Mouse (Mus musculus) embryonic facial prominence, embryonic 11.5 days (tissue): ENCODE results near the gene Rora. TPM values are rescaled to one million over a fixed set of nuclear protein-coding genes. Genes with fewer than 3 reads are reported as not detected.

Source experiments
- ATAC-seq: fragments of 200-750 bp; cut with Nextera tagmentation; replicated peaks from 2 replicates; pipeline ENCODE4 v1.8.0; 2017; ENCODE audit warnings: low read depth; ENCODE audit not compliant: insufficient number of reproducible peaks, low FRiP score, low TSS enrichment
- DNase-seq: peaks from one replicate; pipeline ENCODE4 v3.0.0-alpha.2; 2015; ENCODE audit warnings: low spot score
- H3K27ac ChIP-seq: fragments of 300-500 bp; sonication (generic); replicated peaks from 2 replicates; pipeline ENCODE4 v1.5.1; 2014; ENCODE audit warnings: mild to moderate bottlenecking, low read depth, low read length, control low read depth
- H3K27me3 ChIP-seq: fragments of 300-500 bp; sonication (generic); 2 replicates; pipeline ENCODE4 v1.6.1; 2014; ENCODE audit warnings: mild to moderate bottlenecking, low read length, moderate library complexity, mixed read lengths; ENCODE audit not compliant: control insufficient read depth, insufficient read depth
- H3K36me3 ChIP-seq: fragments of 300-500 bp; sonication (generic); replicated peaks from 2 replicates; pipeline ENCODE4 v1.6.1; 2014; ENCODE audit warnings: low read depth, mild to moderate bottlenecking, low read length, moderate library complexity, mixed read lengths; ENCODE audit not compliant: control insufficient read depth, insufficient read depth
- H3K4me1 ChIP-seq: fragments of 300-500 bp; sonication (generic); 2 replicates; pipeline ENCODE4 v1.6.1; 2014; ENCODE audit warnings: low read length, mixed read lengths; ENCODE audit not compliant: control insufficient read depth, insufficient read depth
- H3K4me2 ChIP-seq: fragments of 300-500 bp; sonication (generic); 2 replicates; pipeline ENCODE4 v1.6.1; 2014; ENCODE audit warnings: low read depth, mild to moderate bottlenecking, control low read depth, low read length, moderate library complexity
- H3K4me3 ChIP-seq: fragments of 300-500 bp; sonication (generic); 2 replicates; pipeline ENCODE4 v1.5.1; 2014; ENCODE audit warnings: low read depth, low read length, control low read depth
- H3K9ac ChIP-seq: fragments of 300-500 bp; sonication (generic); replicated peaks from 2 replicates; pipeline ENCODE4 v1.6.1; 2014; ENCODE audit warnings: mild to moderate bottlenecking, control low read depth, low read length
- H3K9me3 ChIP-seq: fragments of 300-500 bp; sonication (generic); replicated peaks from 2 replicates; pipeline ENCODE4 v1.6.1; 2016; ENCODE audit warnings: mild to moderate bottlenecking, low read length, inconsistent platforms, mixed read lengths; ENCODE audit not compliant: control insufficient read depth
- WGBS: fragments of 180-500 bp; shearing (Covaris S2); extraction: QIAGEN DNeasy Blood & Tissue Kit; methylation state at CpG from one replicate; pipeline ENCODE4 v1.1.7; 2014; 5-methylcytosine and 5-hydroxymethylcytosine counted together
- polyA plus RNA-seq: library from polyadenylated mRNA; unstranded; fragments of >200 nt; fragmentation: Nextera tagmentation; extraction: Ambion mirVana; gene quantifications from 2 replicates; pipeline ENCODE4 v1.2.1, GENCODE M21; 2014

Gene Rora
- polyA plus RNA-seq, 1 experiment from 2014 or later, result 5.7 TPM

GRCm38 (mm10) chr9:69303346-69303944 is 649.9 kb downstream of the Rora start:
- Histone ChIP-seq H3K4me2 (no peak overlapping the region), H3K27me3 (no peaks in the 10 kb centered on the region), H3K4me3 (no peak overlapping the region), H3K27ac (no peak overlapping the region), H3K36me3 (no peaks in the 10 kb centered on the region), H3K9ac (no peak overlapping the region), H3K4me1 (no peaks in the 10 kb centered on the region; the same call in 1 of the 2 replicates), H3K9me3 (no peaks in the 10 kb centered on the region)
- DNase-seq (no peak), ATAC-seq (no peak)
- 68% methylated on average over 4 of the region's 4 CpGs for WGBS

DNA sequence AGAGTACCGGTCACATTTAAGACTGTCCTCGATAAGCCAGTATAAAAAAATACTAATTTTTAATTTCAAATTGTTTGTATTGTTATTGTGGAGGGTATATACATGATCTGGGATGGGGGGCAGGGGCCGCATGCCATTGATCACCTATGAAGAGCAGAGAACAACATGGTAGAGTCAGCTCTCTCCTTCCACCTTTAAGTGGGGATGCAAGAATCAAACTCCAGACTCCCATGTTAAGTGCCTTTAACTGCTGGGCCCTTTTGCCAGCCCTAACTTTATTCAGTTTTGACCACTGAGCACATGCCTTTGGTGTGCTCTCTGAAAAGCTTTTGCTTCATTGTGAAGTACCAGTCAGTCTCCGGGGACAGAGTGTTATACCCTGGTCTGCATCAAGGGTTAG is 650.4 kb downstream of the Rora start:
- Histone ChIP-seq H3K4me3 (no peak overlapping the region), H3K36me3 (no peaks in the 10 kb centered on the region), H3K27ac (no peak overlapping the region), H3K9me3 (no peaks in the 10 kb centered on the region), H3K27me3 (no peaks in the 10 kb centered on the region), H3K9ac (no peak overlapping the region), H3K4me2 (no peak overlapping the region), H3K4me1 (no peaks in the 10 kb centered on the region; the same call in 1 of the 2 replicates)
- DNase-seq, result no peak
- no peak for ATAC-seq
- 85% methylated on average over 4 of the region's 4 CpGs for WGBS

DNA sequence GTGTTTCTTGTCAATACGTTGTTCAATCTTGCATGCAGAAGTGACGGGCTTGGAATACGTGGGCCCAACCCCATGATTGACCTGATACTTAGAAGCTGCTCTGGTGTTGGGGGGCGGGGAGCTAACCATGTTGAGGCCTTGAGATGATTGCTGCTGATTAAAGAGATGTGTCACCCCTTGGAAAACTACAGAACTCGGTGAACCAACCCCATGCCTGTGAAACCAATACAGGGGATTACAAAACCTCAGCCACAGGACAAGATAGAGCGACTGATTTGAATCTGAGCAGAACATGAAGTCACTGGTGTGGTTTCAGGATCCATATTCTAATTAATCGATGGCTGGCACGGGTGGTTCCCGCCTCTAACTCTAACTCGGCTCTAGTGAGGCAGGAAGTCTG is 650.9 kb downstream of the Rora start:
- H3K4me1 ChIP-seq, result no peaks in the 10 kb centered on the region; the same call in 1 of the 2 replicates
- ATAC-seq, result no peak
- H3K27ac ChIP-seq, result no peak overlapping the region
- no peaks in the 10 kb centered on the region for H3K9me3 ChIP-seq
- 54% methylated on average over 10 of the region's 10 CpGs for WGBS
- no peak for DNase-seq
- no peak overlapping the region for H3K4me2 ChIP-seq
- H3K9ac ChIP-seq, result no peak overlapping the region
- no peaks in the 10 kb centered on the region for H3K36me3 ChIP-seq
- H3K4me3 ChIP-seq, result no peak overlapping the region
- H3K27me3 ChIP-seq, result no peaks in the 10 kb centered on the region

- no peak for ATAC-seq
- WGBS, result 52% methylated on average over 3 of the region's 3 CpGs
- no peaks in the 10 kb centered on the region; the same call in 1 of the 2 replicates for H3K4me1 ChIP-seq
These were observed 651.4 kb downstream of the Rora start for GRCm38 (mm10) chr9:69304991-69305390.

GRCm38 (mm10) chr9:69306734-69307528 is 653.3 kb downstream of the Rora start:
- H3K36me3 ChIP-seq, result no peaks in the 10 kb centered on the region
- DNase-seq (no peak), ATAC-seq (no peak)
- no peaks in the 10 kb centered on the region for H3K9me3 ChIP-seq
- H3K9ac ChIP-seq, result no peak overlapping the region
- H3K27ac ChIP-seq, result no peak overlapping the region
- H3K4me2 ChIP-seq, result no peak overlapping the region
- whole genome bisulfite sequencing, result 79% methylated on average over 9 of the region's 9 CpGs
- no peak overlapping the region for H3K4me3 ChIP-seq
- H3K27me3 ChIP-seq, result no peaks in the 10 kb centered on the region
- H3K4me1 ChIP-seq, result no peaks in the 10 kb centered on the region; the same call in 1 of the 2 replicates

More at GRCm38 (mm10) chr9:69304991-69305390, 651.4 kb downstream of the Rora start:
- Histone ChIP-seq H3K27ac (no peak overlapping the region), H3K9me3 (no peaks in the 10 kb centered on the region), H3K9ac (no peak overlapping the region), H3K27me3 (no peaks in the 10 kb centered on the region), H3K36me3 (no peaks in the 10 kb centered on the region), H3K4me3 (no peak overlapping the region), H3K4me2 (no peak overlapping the region)
- no peak for DNase-seq

DNA sequence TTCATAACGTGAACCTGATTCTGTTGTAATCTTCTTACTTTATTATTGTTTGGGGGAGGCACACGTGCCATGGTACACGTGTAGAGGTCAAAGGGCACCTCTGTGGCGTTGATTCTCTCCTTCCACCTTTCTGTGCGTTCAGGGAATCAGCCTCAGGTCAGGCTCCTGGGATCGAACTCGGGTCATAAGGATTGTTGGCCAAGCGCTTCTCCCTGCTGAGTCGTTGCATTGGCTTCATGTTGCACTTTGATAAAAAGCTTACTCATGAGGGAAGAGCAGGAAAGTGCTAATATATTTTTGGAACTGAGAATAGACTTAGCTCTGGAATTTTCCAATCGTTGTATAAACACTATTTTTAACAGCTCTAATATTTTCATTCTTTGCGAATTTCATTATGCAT is 654.4 kb downstream of the Rora start:
- Histone ChIP-seq H3K36me3 (no peaks in the 10 kb centered on the region), H3K27ac (no peak overlapping the region), H3K4me2 (no peak overlapping the region), H3K4me3 (no peak overlapping the region), H3K9ac (no peak overlapping the region), H3K9me3 (no peaks in the 10 kb centered on the region), H3K27me3 (no peaks in the 10 kb centered on the region), H3K4me1 (no peaks in the 10 kb centered on the region; the same call in 1 of the 2 replicates)
- ATAC-seq, result no peak
- 87% methylated on average over 11 of the region's 11 CpGs for WGBS
- no peak for DNase-seq

DNA sequence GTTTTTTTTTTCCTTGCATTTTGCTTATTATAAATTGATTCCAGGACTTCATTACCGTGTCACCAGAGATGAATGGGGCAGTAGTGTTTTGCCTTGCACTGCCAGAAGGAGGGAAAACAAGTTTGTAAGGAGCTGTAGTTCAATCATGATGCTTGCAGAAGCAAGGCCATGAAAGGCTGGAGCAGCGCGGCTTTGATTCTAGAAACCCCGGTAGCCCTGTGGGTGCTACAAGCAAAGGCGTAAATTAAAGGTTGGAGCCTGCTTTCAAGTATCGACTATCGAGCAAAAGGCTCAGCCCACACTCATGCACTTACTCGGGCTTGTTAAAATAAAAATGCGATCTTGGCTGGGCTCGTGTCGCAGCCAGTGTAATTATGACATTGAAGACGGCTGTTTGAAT is 656.9 kb downstream of the Rora start:
- peak overlapping the region; percentile 4; the same call in 1 of the 2 replicates for H3K4me2 ChIP-seq
- H3K27me3 ChIP-seq, result no peaks in the 10 kb centered on the region
- H3K4me1 ChIP-seq, result no peaks in the 10 kb centered on the region; the same call in 1 of the 2 replicates
- H3K27ac ChIP-seq, result no peak overlapping the region
- H3K4me3 ChIP-seq, result no peak overlapping the region
- DNase-seq (no peak), ATAC-seq (no peak)
- 62% methylated on average over 12 of the region's 12 CpGs for WGBS
- no peak overlapping the region for H3K9ac ChIP-seq
- no peaks in the 10 kb centered on the region for H3K9me3 ChIP-seq
- H3K36me3 ChIP-seq, result no peaks in the 10 kb centered on the region

GRCm38 (mm10) chr9:69313297-69313696 is 659.7 kb downstream of the Rora start:
- DNase-seq, result no peak
- Histone ChIP-seq H3K9ac (no peak overlapping the region), H3K36me3 (no peaks in the 10 kb centered on the region), H3K9me3 (no peaks in the 10 kb centered on the region), H3K4me2 (no peak overlapping the region), H3K27me3 (no peaks in the 10 kb centered on the region), H3K4me1 (no peaks in the 10 kb centered on the region; the same call in 1 of the 2 replicates), H3K4me3 (no peak overlapping the region), H3K27ac (no peak overlapping the region)
- ATAC-seq, result no peak
- WGBS, result 68% methylated on average over 3 of the region's 3 CpGs
